Mouse (Mus musculus) hindbrain, embryonic 12.5 days (tissue): Measurements from ENCODE around the gene Abhd14a. TPM values are rescaled to one million over a fixed set of nuclear protein-coding genes. Genes with fewer than 3 reads are reported as not detected.
A peak's percentile ranks its signal among the peaks of the same experiment; 100 is the strongest.

Experiments used
- ATAC-seq: fragments of 200-750 bp; cut with Nextera tagmentation; 2 replicates; pipeline ENCODE4 v1.8.0; 2017; ENCODE audit warnings: moderate TSS enrichment; ENCODE audit not compliant: low FRiP score
- H3K27ac ChIP-seq: fragments of 300-500 bp; sonication (generic); 2 replicates; pipeline ENCODE4 v1.5.1; 2016; ENCODE audit warnings: mild to moderate bottlenecking
- H3K27me3 ChIP-seq: fragments of 300-500 bp; sonication (generic); 2 replicates; pipeline ENCODE4 v1.6.1; 2016; ENCODE audit warnings: mild to moderate bottlenecking
- H3K36me3 ChIP-seq: fragments of 300-500 bp; sonication (generic); 2 replicates; pipeline ENCODE4 v1.6.1; 2016; ENCODE audit warnings: mild to moderate bottlenecking
- H3K4me1 ChIP-seq: fragments of 300-500 bp; sonication (generic); 2 replicates; pipeline ENCODE4 v1.6.1; 2016
- H3K4me2 ChIP-seq: fragments of 300-500 bp; sonication (generic); replicated peaks from 2 replicates; pipeline ENCODE4 v1.6.1; 2016; ENCODE audit warnings: mild to moderate bottlenecking
- H3K4me3 ChIP-seq: fragments of 300-500 bp; sonication (generic); 2 replicates; pipeline ENCODE4 v1.5.1; 2016; ENCODE audit warnings: mild to moderate bottlenecking
- H3K9ac ChIP-seq: fragments of 300-500 bp; sonication (generic); 2 replicates; pipeline ENCODE4 v1.6.1; 2016; ENCODE audit warnings: mild to moderate bottlenecking, moderate library complexity
- H3K9me3 ChIP-seq: fragments of 300-500 bp; sonication (generic); replicated peaks from 2 replicates; pipeline ENCODE4 v1.6.1; 2016; ENCODE audit warnings: mild to moderate bottlenecking
- WGBS: fragments of 180-500 bp; shearing (Covaris S2); methylation state at CpG from one replicate; pipeline ENCODE4 v1.1.7; 2016; 5-methylcytosine and 5-hydroxymethylcytosine counted together
- polyA plus RNA-seq: library from polyadenylated mRNA; unstranded; fragments of >200 nt; fragmentation: Nextera tagmentation; extraction: Ambion mirVana; gene quantifications from 2 replicates; pipeline ENCODE4 v1.2.1, GENCODE M21; 2016

The Abhd14a gene
- polyA plus RNA-seq, 1 experiment from 2014 or later = 39.7 TPM

- H3K4me2 ChIP-seq = peak overlapping the region; percentile 99
- WGBS = 33% methylated on average over 9 of the region's 9 CpGs
- peak overlapping the region; percentile 96 for H3K27ac ChIP-seq
- H3K9ac ChIP-seq = peak overlapping the region; percentile 97
- H3K9me3 ChIP-seq = no peaks in the 10 kb centered on the region
- ATAC-seq = no peak
- H3K27me3 ChIP-seq = no peaks in the 10 kb centered on the region
- H3K36me3 ChIP-seq = peaks cover 34% of the 10 kb centered on the region
- H3K4me3 ChIP-seq = peak overlapping the region; percentile 77
- H3K4me1 ChIP-seq = peaks cover 75% of the 10 kb centered on the region
Observed at GRCm38 (mm10) chr9:106457163-106457559, 9.7 kb upstream of the Abhd14a start.

- Histone ChIP-seq H3K4me2 (peak overlapping the region; percentile 99), H3K9me3 (no peaks in the 10 kb centered on the region), H3K4me1 (peaks cover 81% of the 10 kb centered on the region), H3K9ac (peak overlapping the region; percentile 97), H3K36me3 (peaks cover 28% of the 10 kb centered on the region), H3K27me3 (no peaks in the 10 kb centered on the region), H3K4me3 (peak overlapping the region; percentile 77), H3K27ac (peak overlapping the region; percentile 96)
- peak; percentile 8; the same call in 1 of the 2 replicates for ATAC-seq
- 25% methylated on average over 14 of the region's 15 CpGs for WGBS
Observed at GRCm38 (mm10) chr9:106456325-106457162, 9.1 kb upstream of the Abhd14a start.

GRCm38 (mm10) chr9:106454888-106455681, 7.6 kb upstream of the Abhd14a start:
- peak overlapping the region; percentile 97 for H3K9ac ChIP-seq
- WGBS = 2% methylated on average over 17 of the region's 17 CpGs
- H3K27me3 ChIP-seq = no peaks in the 10 kb centered on the region
- peak; percentile 33 for ATAC-seq
- H3K4me3 ChIP-seq = peak overlapping the region; percentile 77
- no peaks in the 10 kb centered on the region for H3K9me3 ChIP-seq
- H3K36me3 ChIP-seq = peaks cover 13% of the 10 kb centered on the region
- H3K4me2 ChIP-seq = peak overlapping the region; percentile 99
- peaks cover 82% of the 10 kb centered on the region for H3K4me1 ChIP-seq
- peak overlapping the region; percentile 96 for H3K27ac ChIP-seq

GRCm38 (mm10) chr9:106454071-106454761, 6.7 kb upstream of the Abhd14a start:
- Histone ChIP-seq H3K9ac (peak overlapping the region; percentile 97), H3K4me3 (peak overlapping the region; percentile 77), H3K9me3 (no peaks in the 10 kb centered on the region), H3K27me3 (no peaks in the 10 kb centered on the region), H3K27ac (peak overlapping the region; percentile 96), H3K36me3 (peaks cover 7% of the 10 kb centered on the region; the same call in 1 of the 2 replicates), H3K4me2 (peak overlapping the region; percentile 99), H3K4me1 (peaks cover 76% of the 10 kb centered on the region)
- peak; percentile 7; the same call in 1 of the 2 replicates for ATAC-seq
- WGBS = 2% methylated on average over 11 of the region's 20 CpGs

- ATAC-seq = peak; percentile 68
- peaks cover 6% of the 10 kb centered on the region; the same call in 1 of the 2 replicates for H3K36me3 ChIP-seq
- peaks cover 75% of the 10 kb centered on the region for H3K4me1 ChIP-seq
- no peaks in the 10 kb centered on the region for H3K27me3 ChIP-seq
- peak within 1 kb of the TSS; percentile 96 for H3K27ac ChIP-seq
- WGBS = 1% methylated on average over 47 of the region's 74 CpGs
- H3K4me3 ChIP-seq = peak within 1 kb of the TSS; percentile 77
- H3K4me2 ChIP-seq = peak within 1 kb of the TSS; percentile 99
- H3K9me3 ChIP-seq = no peaks in the 10 kb centered on the region
- peak within 1 kb of the TSS; percentile 97 for H3K9ac ChIP-seq
Observed at GRCm38 (mm10) chr9:106453271-106454070, 6.0 kb upstream of the Abhd14a start, which contains the start of gene Pcbp4. Gene Pcbp4 (plus strand): TSS chr9:106453291.

GRCm38 (mm10) chr9:106452821-106453220, 5.3 kb upstream of the Abhd14a start:
- peak overlapping the region; percentile 99 for H3K4me2 ChIP-seq
- peak overlapping the region; percentile 96 for H3K27ac ChIP-seq
- peak; percentile 7; the same call in 1 of the 2 replicates for ATAC-seq
- peak overlapping the region; percentile 77 for H3K4me3 ChIP-seq
- peaks cover 75% of the 10 kb centered on the region for H3K4me1 ChIP-seq
- no peaks in the 10 kb centered on the region for H3K27me3 ChIP-seq
- H3K36me3 ChIP-seq = peaks cover under 1% of the 10 kb centered on the region; the same call in 1 of the 2 replicates
- no peaks in the 10 kb centered on the region for H3K9me3 ChIP-seq
- 0% methylated on average over 6 of the region's 7 CpGs for WGBS
- peak overlapping the region; percentile 97 for H3K9ac ChIP-seq

GRCm38 (mm10) chr9:106452351-106452750, 4.9 kb upstream of the Abhd14a start:
- Histone ChIP-seq H3K36me3 (no peaks in the 10 kb centered on the region), H3K4me3 (peak overlapping the region; percentile 77; the same call in 1 of the 2 replicates), H3K9me3 (no peaks in the 10 kb centered on the region), H3K27ac (peak overlapping the region; percentile 96), H3K4me1 (peaks cover 74% of the 10 kb centered on the region), H3K27me3 (no peaks in the 10 kb centered on the region), H3K9ac (peak overlapping the region; percentile 97), H3K4me2 (peak overlapping the region; percentile 99)
- WGBS = 18% methylated on average over 6 of the region's 6 CpGs
- ATAC-seq = no peak

GRCm38 (mm10) chr9:106451899-106452298, 4.4 kb upstream of the Abhd14a start:
- WGBS = 89% methylated on average over 2 of the region's 2 CpGs
- no peaks in the 10 kb centered on the region for H3K9me3 ChIP-seq
- peak overlapping the region; percentile 99; the same call in 1 of the 2 replicates for H3K4me2 ChIP-seq
- H3K9ac ChIP-seq = peak overlapping the region; percentile 97; the same call in 1 of the 2 replicates
- peaks cover 73% of the 10 kb centered on the region for H3K4me1 ChIP-seq
- H3K36me3 ChIP-seq = no peaks in the 10 kb centered on the region
- H3K4me3 ChIP-seq = no peak overlapping the region
- no peak overlapping the region for H3K27ac ChIP-seq
- no peak for ATAC-seq
- H3K27me3 ChIP-seq = no peaks in the 10 kb centered on the region

- H3K4me3 ChIP-seq = no peak overlapping the region
- H3K27me3 ChIP-seq = no peaks in the 10 kb centered on the region
- ATAC-seq = no peak
- peak overlapping the region; percentile 38 for H3K9ac ChIP-seq
- H3K9me3 ChIP-seq = no peaks in the 10 kb centered on the region
- no peaks in the 10 kb centered on the region for H3K36me3 ChIP-seq
- no peak overlapping the region for H3K4me2 ChIP-seq
- peaks cover 69% of the 10 kb centered on the region for H3K4me1 ChIP-seq
- no peak overlapping the region for H3K27ac ChIP-seq
- WGBS = 70% methylated on average over 11 of the region's 11 CpGs
Observed at GRCm38 (mm10) chr9:106451298-106451697, 3.8 kb upstream of the Abhd14a start.

- H3K4me1 ChIP-seq = peaks cover 67% of the 10 kb centered on the region
- no peaks in the 10 kb centered on the region for H3K27me3 ChIP-seq
- ATAC-seq = no peak
- H3K27ac ChIP-seq = no peak overlapping the region
- WGBS = 32% methylated on average over 9 of the region's 9 CpGs
- H3K4me3 ChIP-seq = no peak overlapping the region
- H3K4me2 ChIP-seq = no peak overlapping the region
- no peaks in the 10 kb centered on the region for H3K36me3 ChIP-seq
- no peaks in the 10 kb centered on the region for H3K9me3 ChIP-seq
- no peak overlapping the region for H3K9ac ChIP-seq
Observed at GRCm38 (mm10) chr9:106450661-106451060, 3.2 kb upstream of the Abhd14a start.

- Histone ChIP-seq H3K4me3 (no peak overlapping the region), H3K4me1 (peaks cover 61% of the 10 kb centered on the region), H3K27me3 (no peaks in the 10 kb centered on the region), H3K27ac (0 out of 2 replicates have a peak overlapping the region, but pooled peaks have one; percentile 25), H3K4me2 (no peak overlapping the region), H3K9ac (no peak overlapping the region), H3K36me3 (no peaks in the 10 kb centered on the region), H3K9me3 (no peaks in the 10 kb centered on the region)
- WGBS = 94% methylated on average over 8 of the region's 8 CpGs
- no peak for ATAC-seq
Observed at GRCm38 (mm10) chr9:106449947-106450346, 2.5 kb upstream of the Abhd14a start.
